Mouse (Mus musculus): ENCODE measurements at regions not wholly inside any gene's neighbourhood (a gene's known extent, or its start where the extent isn't known, plus 50 kb on each side); places are given as distances from the start of the nearest gene placed in this dataset.

DNA sequence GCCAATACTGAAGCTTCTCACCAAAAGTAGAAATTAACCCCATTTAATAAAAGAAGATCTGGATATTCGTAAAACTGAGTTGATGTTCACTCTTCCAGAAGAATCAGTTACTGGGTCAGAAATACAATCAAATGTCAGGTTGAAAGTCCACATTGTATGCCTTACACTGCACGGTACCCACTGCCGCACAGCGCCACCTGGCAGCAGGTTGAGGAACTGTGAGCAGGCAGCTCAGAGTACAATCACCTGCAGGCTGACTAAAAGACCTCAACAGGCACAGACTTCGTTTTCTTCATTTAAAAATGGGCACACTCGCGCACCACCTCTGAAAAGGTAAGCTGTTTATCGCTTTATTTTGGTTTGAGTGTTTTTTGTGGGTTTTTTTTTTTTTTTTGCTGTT lies 341.8 kb upstream of the Mms22l start:
- peak; percentile 46 for DNase-seq (ENCODE audit: extremely low spot score)

- DNase-seq (ENCODE audit: extremely low spot score), result no peak
Observed at GRCm38 (mm10) chr4:24173750-24174149, 322.5 kb upstream of the Mms22l start.

GRCm38 (mm10) chr4:24213262-24214036 lies 282.8 kb upstream of the Mms22l start:
- peak; percentile 8 for DNase-seq (ENCODE audit: extremely low spot score)

DNA sequence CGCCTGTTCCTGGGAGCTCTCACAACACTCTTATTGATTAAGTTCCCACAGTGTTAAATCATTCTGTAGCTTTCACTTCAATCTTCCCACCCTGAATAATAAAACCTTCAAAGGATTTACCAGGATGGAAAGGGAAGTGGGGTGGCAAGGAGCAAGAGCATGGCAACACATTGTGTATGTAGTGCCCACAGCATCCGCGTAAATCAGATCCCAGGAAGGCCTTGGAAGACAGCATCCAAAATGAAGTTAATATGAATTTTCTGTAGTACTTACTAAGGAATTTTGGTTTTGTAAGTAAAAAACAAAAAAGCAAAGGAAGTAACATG lies 282.3 kb upstream of the Mms22l start:
- DNase-seq (ENCODE audit: extremely low spot score), result no peak

GRCm38 (mm10) chr4:24218383-24218934 lies 277.8 kb upstream of the Mms22l start:
- no peak for DNase-seq (ENCODE audit: extremely low spot score)

GRCm38 (mm10) chr4:24219074-24219497 lies 277.2 kb upstream of the Mms22l start:
- DNase-seq (ENCODE audit: extremely low spot score), result no peak

DNA sequence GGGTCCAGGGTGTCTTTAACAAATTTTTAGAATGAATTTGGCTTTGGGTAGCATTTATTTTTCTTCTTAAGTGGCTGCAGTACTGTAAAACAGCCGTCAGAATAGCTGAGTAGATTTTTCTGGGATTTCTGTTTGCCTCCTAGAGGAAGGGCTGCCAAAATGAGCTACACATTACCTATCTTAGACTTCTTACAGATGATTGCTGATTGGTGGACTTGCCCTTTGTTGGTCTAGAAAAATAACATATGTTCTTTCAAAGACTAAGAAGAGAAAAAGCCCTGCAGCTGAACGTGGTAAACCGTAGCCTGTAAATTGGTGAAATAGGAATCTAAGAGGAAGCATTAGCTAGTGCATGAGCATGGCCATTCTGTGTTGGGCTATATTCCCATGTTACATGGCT lies 276.7 kb upstream of the Mms22l start:
- no peak for DNase-seq (ENCODE audit: extremely low spot score)

DNA sequence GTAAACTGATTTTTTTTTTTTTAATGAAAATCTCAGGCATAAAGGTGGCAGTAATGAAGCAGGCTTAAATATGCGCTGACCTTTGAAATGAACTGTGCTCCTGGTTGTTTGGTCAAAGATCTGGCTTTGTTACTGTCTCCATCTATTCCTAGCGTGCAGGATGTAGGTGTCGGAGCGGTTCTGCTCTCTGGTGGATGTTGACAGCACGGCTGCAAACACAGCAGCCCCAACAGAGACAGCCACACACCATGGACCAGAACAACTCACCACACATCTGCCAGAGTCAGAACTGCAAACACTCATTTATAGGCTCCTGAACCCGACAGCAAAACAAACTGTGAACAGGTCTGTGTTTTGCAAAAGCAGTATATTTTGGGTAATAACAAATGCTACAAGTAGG lies 251.1 kb upstream of the Mms22l start:
- no peak for DNase-seq (ENCODE audit: extremely low spot score)

GRCm38 (mm10) chr4:24248142-24249054 lies 247.9 kb upstream of the Mms22l start:
- no peak for DNase-seq (ENCODE audit: extremely low spot score)

- DNase-seq (ENCODE audit: extremely low spot score), result no peak
Observed at GRCm38 (mm10) chr4:24249243-24249970, 246.8 kb upstream of the Mms22l start.

GRCm38 (mm10) chr4:24278154-24278553 lies 218.1 kb upstream of the Mms22l start:
- DNase-seq (ENCODE audit: extremely low spot score), result no peak
